Mouse (Mus musculus) small intestine, adult 2 months (tissue): Measurements from ENCODE around the gene Psmb5. TPM values are rescaled to one million over a fixed set of nuclear protein-coding genes. Genes with fewer than 3 reads are reported as not detected.

Experiments used
- H3K27ac ChIP-seq: fragments of 200-500 bp; 2 replicates; pipeline ENCODE4 v1.5.1; 2012; ENCODE audit warnings: low read depth, low read length, control low read depth, inconsistent platforms; ENCODE audit not compliant: insufficient read depth
- H3K27me3 ChIP-seq: fragments of 200-500 bp; 2 replicates; pipeline ENCODE4 v1.6.1; 2012; ENCODE audit warnings: mild to moderate bottlenecking, moderate library complexity, low read length, inconsistent platforms; ENCODE audit not compliant: control insufficient read depth, insufficient read depth
- H3K36me3 ChIP-seq: fragments of 200-500 bp; 2 replicates; pipeline ENCODE4 v1.6.1; 2012; ENCODE audit warnings: mild to moderate bottlenecking, low read length, control low read depth, inconsistent platforms; ENCODE audit not compliant: control insufficient read depth, insufficient read depth
- H3K4me1 ChIP-seq: fragments of 200-500 bp; 2 replicates; pipeline ENCODE4 v1.6.1; 2012; ENCODE audit warnings: low read length, inconsistent platforms, mixed read lengths; ENCODE audit not compliant: control insufficient read depth, insufficient read depth, insufficient read length
- H3K4me3 ChIP-seq: fragments of 200-500 bp; 2 replicates; pipeline ENCODE4 v1.5.1; 2012; ENCODE audit warnings: low read depth, mild to moderate bottlenecking, control low read depth, inconsistent platforms, low read length, moderate library complexity
- CTCF ChIP-seq: fragments of 200-500 bp; IDR thresholded peaks from 2 replicates; pipeline ENCODE4 v1.5.1; 2012; ENCODE audit warnings: low read depth, mild to moderate bottlenecking, control low read depth, inconsistent platforms, low read length, moderate library complexity, mixed read lengths; ENCODE audit not compliant: insufficient replicate concordance, insufficient read length; ENCODE audit errors: extremely low read depth
- POLR2A ChIP-seq: fragments of 200-500 bp; IDR thresholded peaks from 2 replicates; pipeline ENCODE4 v1.6.1; 2012; ENCODE audit warnings: low read depth, mild to moderate bottlenecking, control low read depth, inconsistent platforms, low read length, moderate library complexity
- WGBS: fragments of 180-500 bp; shearing (Covaris S2); methylation state at CpG from one replicate; pipeline ENCODE4 v1.1.7; 2018; 5-methylcytosine and 5-hydroxymethylcytosine counted together
- polyA plus RNA-seq: library from polyadenylated mRNA; depleted of rRNA; stranded (reverse); fragments of >200 nt; gene quantifications from 2 replicates; pipeline ENCODE4 v1.2.3, GENCODE M21; 2012; rRNA removed

Gene Psmb5
- polyA plus RNA-seq, 1 experiment, result 160 TPM

GRCm38 (mm10) chr14:54572122-54572521, 45.7 kb downstream of the Psmb5 start:
- H3K4me3 ChIP-seq, result no peak overlapping the region
- no peaks in the 10 kb centered on the region; the same call in 1 of the 2 replicates for H3K36me3 ChIP-seq
- 57% methylated on average over 4 of the region's 4 CpGs for WGBS
- H3K27me3 ChIP-seq, result peaks cover 20% of the 10 kb centered on the region
- no peak overlapping the region for H3K27ac ChIP-seq
- no peak for TF ChIP-seq POLR2A
- no peak for TF ChIP-seq CTCF
- H3K4me1 ChIP-seq, result peaks cover 21% of the 10 kb centered on the region

- Histone ChIP-seq H3K4me1 (peaks cover 8% of the 10 kb centered on the region; the same call in 1 of the 2 replicates), H3K27ac (no peak overlapping the region), H3K4me3 (no peak overlapping the region), H3K36me3 (no peaks in the 10 kb centered on the region; the same call in 1 of the 2 replicates), H3K27me3 (no peaks in the 10 kb centered on the region)
- 87% methylated on average over 17 of the region's 17 CpGs for WGBS
- no peak for TF ChIP-seq CTCF
- TF ChIP-seq POLR2A, result no peak
Measured at GRCm38 (mm10) chr14:54569451-54570392, 48.1 kb downstream of the Psmb5 start.

- Histone ChIP-seq H3K27me3 (no peaks in the 10 kb centered on the region), H3K4me3 (no peak overlapping the region), H3K27ac (no peak overlapping the region), H3K4me1 (peaks cover 4% of the 10 kb centered on the region; the same call in 1 of the 2 replicates), H3K36me3 (no peaks in the 10 kb centered on the region; the same call in 1 of the 2 replicates)
- WGBS, result 72% methylated on average over 15 of the region's 15 CpGs
- no peak for TF ChIP-seq POLR2A
- TF ChIP-seq CTCF, result peak; percentile 85; the same call in 1 of the 2 replicates
Measured at GRCm38 (mm10) chr14:54568694-54569414, 49.0 kb downstream of the Psmb5 start.

Other genes with a start within 250 kb of the Psmb5 start
- 110 and 341 TPM in 2 replicates for gene Slc7a7, start 200.2 kb downstream of the Psmb5 start, polyA plus RNA-seq
- 186 and 284 TPM in 2 replicates for gene Mrpl52, start 191.1 kb downstream of the Psmb5 start, polyA plus RNA-seq
- gene Mmp14, start 186.4 kb downstream of the Psmb5 start, polyA plus RNA-seq, result 59.9 and 66.0 TPM in 2 replicates
- 139 and 303 TPM in 2 replicates for gene Lrp10, start 153.9 kb downstream of the Psmb5 start, polyA plus RNA-seq
- 0.20 and 0.76 TPM in 2 replicates for gene Rem2, start 141.9 kb downstream of the Psmb5 start, polyA plus RNA-seq
- gene Prmt5, start 100.5 kb downstream of the Psmb5 start, polyA plus RNA-seq, result 5.8 and 9.8 TPM in 2 replicates
- 4.7 and 11.8 TPM in 2 replicates for gene Haus4, start 63.4 kb downstream of the Psmb5 start, polyA plus RNA-seq
- 2.6 and 3.0 TPM in 2 replicates for gene Ajuba, start 40.5 kb downstream of the Psmb5 start, polyA plus RNA-seq
- 2.3 and 5.6 TPM in 2 replicates for gene 4931414P19Rik, start 12.0 kb downstream of the Psmb5 start, polyA plus RNA-seq
- gene Psmb11, start 3.4 kb upstream of the Psmb5 start, polyA plus RNA-seq, result not detected in 2 replicates
- gene Gm17606, start 22.9 kb upstream of the Psmb5 start, polyA plus RNA-seq, result not detected in 2 replicates
- 3.1 and 4.6 TPM in 2 replicates for gene Cdh24, start 23.3 kb upstream of the Psmb5 start, polyA plus RNA-seq
- gene 1700123O20Rik, start 68.2 kb upstream of the Psmb5 start, polyA plus RNA-seq, result 21.9 and 47.4 TPM in 2 replicates
- gene Acin1, start 68.9 kb upstream of the Psmb5 start, polyA plus RNA-seq, result 32.5 and 76.4 TPM in 2 replicates
- not detected in 2 replicates for gene Gm29776, start 80.8 kb upstream of the Psmb5 start, polyA plus RNA-seq
- gene Cebpe, start 94.2 kb upstream of the Psmb5 start, polyA plus RNA-seq, result 4.2 and 4.4 TPM in 2 replicates
- gene Slc7a8, start 163.9 kb upstream of the Psmb5 start, polyA plus RNA-seq, result 39.5 and 174 TPM in 2 replicates
- gene Rnf212b, start 196.1 kb upstream of the Psmb5 start, polyA plus RNA-seq, result not detected in 2 replicates